Mouse (Mus musculus) monocyte, adult 2 months (primary cell): ENCODE data around the gene Rpl36al.

Experiments
- DNase-seq, 2 experiments: peaks; one replicate each; pipeline ENCODE4 v3.0.0; 2022; ENCODE audit warnings: low spot score in 2 of 2, low read depth in 1 of 2

The Rpl36al gene

DNA sequence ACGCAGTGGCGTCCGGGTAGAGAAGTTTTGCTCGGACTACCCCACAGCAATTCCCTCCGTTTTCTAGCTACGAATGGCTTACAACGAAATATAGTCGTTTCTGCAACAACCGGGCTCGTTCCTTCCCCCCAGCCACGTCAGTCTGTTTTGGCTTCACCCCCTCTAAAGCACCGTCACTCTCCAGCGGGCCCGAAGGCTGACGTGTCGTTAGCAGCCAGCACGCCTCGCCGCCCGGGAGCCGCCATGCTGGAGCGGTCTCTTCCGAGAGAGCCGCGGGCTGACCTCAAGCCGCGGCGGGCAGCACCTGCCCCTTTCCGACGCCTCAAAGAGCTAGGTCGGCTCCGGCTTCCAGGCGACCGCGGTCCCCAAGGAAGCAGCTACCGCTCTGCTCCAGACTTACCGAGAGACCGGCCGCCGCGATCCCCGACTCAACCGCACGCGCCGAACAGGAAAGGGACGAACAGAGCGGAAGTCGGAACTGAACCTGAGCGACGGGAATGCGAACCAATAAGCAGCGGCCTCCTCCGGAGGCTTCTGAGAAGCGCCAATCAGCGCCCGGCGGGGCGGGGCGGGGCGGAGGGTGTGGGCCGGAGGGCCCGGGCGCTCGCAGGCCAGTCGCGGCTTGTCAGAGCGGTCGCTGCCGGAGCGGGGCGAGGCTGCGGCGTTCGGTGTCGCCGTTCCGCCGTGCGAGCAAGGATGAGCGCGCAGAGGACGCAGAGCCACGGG, at the start of gene Rpl36al, which contains the start of gene Mgat2:
TSS of gene Rpl36al (minus strand) at position 501 of the 726 bp plus-strand sequence.
TSS of gene Mgat2 (plus strand) at position 575 of the 726 bp plus-strand sequence.
- DNase-seq, result peak; percentile 89 to 94

DNA sequence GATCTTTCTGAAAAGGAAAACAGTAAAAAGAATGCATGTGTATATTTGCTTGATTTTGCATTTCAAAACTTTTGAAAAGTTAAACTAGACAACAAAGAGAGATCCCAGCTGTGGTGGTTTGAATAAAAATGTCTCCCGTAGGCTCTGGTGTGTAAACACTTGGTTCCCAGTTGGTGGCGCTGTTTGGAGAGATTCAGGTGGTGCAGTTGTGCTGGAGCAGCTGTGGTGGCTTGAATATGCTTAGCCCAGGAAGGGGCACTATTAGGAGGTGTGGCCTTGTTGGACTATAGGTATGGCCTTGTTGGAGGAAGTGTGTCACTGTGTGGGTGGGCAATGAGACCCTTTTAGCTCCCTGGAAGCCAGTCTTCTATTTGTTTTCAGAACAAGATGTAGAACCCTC, 45.4 kb upstream of the Rpl36al start:
- no peak for DNase-seq

DNA sequence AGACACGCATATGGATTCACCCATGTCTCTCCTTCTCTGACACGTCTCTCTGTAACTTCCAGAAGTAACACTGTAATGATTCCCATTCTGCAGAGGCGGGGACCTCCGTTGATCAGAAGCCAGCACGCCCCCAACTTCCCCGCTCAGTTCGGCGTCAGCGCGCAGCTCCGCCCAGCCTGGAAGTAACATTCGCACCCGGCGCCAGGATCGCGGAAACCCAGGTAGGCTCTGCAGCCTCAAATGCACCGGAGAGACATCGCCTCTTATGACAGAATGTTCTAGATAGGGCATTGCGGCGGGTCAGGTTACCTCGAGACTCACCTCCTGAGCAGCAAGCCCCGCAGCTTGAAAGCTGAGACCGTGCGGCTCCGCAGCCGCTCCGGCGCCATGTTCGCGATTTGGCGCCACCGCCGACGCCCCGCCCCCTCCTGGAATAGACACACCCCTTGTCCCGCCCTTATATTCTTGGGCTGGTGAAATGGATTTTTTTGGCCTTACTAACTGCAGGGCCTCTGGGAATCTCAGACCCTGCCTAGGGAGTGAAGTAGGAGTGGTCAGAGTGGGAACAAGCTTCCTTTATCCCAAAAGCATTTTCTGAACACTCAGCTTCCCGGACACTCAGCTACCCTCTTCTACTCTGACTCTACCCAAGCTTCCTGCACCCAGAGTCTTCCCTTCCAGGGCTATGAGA, 44.0 kb upstream of the Rpl36al start, which contains the start of gene Pole2:
TSS of gene Pole2 (minus strand) at position 420 of the 691 bp plus-strand sequence.
- DNase-seq, result peak; percentile 48 to 73

DNA sequence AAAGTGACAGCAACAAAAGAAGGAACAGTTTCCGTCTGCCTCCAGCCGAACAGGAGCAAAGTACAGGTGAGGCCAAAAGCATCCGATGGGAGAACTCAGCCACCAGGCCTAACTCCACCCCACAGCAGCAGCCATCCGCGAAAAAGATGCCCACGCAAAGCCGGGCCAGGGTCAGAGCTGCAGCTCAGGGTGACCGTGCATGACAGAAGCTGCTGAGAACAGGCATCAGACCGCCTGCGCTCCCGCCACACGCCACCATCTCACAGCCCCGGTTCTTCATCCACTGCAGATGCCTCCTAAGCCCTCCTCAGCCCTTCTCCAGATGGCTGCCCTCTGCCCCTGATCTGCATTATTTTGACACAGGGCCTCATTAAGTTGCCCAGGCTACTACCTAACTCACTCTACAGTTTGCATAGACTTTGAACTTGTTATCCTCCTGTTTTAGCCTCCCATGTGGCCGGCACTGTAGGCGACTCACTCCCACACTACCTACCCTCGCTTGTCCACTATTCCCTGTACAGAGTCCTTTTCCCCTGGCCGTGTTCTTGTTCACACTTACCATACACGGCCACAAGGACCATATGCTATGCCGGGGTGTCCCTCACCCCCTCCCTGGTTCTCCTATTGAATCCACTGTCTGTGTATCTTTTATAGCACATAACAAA, 36.9 kb upstream of the Rpl36al start:
- DNase-seq, result no peak

DNA sequence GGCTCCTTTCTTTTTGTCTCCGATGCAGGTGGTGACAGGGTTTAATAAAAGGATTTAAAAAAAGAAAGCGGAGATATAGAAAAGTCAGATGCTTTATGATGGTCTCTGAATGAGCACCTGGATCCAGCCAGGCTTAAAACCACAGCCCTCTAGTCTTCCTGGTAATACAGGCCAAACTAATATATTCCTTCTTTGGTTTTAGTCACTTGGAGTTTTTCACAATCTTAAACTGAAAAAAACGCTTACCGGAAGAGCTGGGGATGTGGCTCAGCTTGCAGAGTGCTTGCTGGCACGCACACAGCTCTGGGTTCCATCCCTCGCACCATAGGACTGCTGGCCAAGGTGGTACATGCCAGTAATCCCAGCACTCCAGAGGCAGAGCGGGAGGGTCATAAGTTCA, 32.7 kb upstream of the Rpl36al start:
- no peak for DNase-seq

DNA sequence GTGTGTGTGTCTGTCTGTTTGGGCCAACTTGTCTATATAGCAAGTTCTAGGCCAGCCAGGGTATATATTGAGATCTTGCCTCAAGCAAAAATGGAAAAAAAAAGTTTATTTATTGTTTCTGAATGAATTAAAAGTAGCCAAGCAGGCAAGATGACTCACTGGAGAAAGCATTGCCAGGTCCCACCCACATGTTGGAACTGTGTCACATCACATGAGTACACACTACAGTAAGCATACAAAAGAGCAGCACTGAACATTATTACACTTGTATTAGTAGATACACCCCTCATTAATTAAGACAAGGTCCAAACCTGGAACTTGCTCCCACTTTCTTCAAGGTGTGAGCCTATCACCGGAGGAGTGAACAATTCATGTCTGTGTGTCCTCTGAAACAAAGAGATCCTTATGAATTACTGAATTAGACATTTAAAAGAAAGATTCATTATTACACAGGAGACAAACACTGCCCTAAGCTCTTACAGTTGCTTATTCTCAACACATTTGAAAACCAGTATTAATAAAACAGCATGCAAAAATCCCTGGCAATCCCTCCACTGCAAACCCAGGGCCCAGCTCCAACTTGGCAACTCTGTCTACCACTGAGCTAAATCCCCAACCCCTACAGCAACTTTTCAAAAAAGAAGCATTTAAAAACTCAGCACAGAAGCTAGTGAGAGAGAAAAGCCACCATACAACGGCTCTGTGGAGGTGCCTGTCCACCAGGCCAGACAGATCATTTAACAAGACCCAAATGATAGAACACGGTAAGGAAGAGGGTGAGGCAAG, 31.3 kb upstream of the Rpl36al start:
- no peak for DNase-seq

DNA sequence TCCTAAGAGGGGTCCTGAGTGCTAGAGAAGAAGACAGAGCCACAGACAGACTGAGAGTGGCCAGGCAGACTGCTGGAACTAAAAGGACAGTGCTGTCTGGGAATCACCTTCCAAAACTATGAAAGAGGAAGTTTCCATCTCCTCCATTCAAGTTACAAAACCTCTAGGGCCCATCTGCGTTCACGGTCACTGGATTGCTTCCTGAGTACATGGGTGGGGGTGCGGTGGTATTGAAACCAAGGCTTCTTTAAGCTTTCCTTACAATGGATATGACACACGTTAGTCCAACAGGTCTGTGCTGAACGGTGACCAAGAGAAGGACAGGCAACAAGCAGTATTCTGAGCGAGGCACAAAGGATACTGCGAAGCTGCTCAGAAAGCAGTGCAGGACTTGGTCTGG, 30.5 kb upstream of the Rpl36al start:
- DNase-seq, result no peak

DNA sequence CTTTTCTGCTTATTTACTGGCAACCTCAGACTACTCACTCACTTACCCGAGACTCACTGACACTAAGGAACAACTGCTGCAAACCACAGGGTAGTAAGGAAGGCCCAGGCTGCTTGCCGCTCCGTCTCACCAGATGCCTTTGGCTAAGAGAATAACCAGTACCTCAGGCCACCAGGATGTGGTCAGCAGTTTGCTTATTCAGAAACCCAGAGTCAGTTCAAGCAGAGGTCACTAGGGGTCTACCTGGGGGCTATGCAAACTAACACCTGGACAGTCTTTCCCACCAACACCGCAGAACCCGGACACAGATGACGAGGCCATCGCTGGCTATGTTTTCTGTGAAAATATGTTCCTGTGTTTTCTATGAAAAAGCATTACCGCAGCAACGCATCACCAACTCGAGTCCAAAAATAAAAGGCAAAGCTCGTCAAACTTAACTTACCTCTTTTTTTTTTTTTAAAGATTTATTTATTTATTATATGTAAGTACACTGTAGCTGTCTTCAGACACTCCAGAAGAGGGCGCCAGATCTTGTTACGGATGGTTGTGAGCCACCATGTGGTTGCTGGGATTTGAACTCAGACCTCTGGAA, 29.4 kb upstream of the Rpl36al start:
- DNase-seq, result no peak

DNA sequence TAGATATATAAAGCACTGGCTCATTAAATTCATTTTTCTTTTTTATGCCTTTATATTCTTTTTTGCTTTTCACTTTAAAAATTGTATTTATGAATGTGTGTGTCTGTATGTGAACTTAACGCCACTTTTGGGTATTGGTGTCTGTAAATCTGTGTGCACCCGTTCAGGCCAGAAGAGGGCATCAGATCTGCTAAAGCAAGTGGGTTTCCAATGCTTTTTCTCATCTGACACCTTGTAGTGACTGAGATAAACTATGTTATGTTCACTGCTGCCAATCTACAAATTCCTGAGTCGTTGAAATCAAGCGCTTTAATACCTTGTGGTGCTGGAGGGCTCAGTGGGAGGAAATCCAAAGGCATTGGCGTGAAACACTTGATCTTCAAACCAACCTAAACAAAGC, 27.2 kb upstream of the Rpl36al start:
- DNase-seq, result no peak

DNA sequence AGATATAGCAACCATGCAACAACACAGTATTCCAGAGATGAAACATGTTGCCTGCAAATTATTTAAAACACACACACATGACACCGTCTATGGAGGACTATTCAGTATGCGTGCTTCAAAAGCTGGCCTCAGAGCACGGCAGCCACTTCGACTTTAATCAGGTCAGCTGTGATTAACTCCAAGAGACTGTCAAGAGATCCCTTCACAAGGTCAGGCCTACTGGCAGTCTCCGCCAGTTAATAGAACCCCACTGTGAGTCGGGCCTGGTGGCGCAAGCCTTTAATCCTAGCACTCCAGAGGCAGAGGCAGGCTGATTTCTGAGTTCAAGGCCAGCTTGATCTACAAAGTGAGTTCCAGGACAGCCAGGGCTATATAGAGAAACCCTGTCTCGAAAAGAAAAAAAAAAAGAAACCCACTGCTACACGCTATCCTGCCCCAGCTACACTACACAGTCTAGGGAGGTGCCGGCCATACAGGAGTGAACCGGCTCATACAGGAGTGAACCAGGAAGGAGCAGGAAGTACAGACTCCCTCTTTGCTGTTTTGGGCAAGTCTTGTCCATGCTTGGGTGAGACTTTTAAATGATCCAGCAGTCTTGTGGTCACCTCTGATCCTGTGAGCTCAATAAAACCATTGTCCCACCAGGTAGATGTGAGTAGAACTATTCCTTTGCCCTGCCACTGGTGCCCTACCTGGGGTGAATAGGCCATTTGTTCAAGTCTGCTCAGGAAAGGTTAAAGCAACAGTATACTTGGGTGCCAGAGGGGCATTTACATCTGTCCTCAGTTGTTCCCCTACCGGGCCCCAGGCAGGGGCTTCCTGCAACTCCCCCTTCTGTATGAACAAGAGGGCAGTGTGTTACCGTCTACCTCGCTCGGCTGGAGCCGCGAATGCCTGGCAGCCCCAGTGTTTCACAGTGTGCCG, 26.4 kb upstream of the Rpl36al start:
- no peak for DNase-seq

DNA sequence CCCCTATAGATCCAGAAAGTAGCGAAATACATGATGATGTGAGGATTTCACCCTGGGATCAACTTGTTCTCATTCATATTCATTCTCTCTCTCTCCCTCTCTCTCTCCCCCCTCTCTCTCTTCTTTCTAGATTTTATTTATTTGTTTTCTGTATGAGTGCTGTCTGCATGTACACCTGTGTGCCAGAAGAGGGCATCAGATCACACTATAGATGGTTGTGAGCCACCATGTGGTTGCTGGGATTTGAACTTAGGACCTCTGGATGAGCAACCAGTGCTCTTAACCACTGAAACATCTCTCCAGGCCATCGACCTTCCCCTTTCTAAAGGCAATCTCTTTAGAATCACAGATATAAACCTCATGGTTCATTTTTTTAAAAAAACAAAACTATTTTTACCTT, 24.6 kb upstream of the Rpl36al start:
- DNase-seq, result no peak

DNA sequence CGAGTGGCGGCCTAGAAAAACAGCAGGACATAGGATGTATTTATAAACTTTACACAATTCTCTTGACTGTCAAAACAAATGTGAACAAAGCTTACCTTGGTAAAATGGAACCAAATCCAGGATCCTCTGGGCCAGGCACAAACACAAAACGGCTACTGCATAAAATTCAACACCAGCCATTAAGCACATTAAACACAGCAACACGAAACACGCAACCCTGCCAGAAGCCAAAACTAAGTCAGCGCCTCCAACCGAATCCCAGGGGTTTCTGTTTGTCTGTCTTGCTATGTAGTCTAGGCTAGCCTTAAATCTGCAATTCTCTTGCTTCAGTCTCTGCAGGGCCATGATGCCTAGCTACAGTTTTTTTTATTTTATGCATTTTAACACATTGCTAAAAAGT, 24.0 kb upstream of the Rpl36al start:
- no peak for DNase-seq

DNA sequence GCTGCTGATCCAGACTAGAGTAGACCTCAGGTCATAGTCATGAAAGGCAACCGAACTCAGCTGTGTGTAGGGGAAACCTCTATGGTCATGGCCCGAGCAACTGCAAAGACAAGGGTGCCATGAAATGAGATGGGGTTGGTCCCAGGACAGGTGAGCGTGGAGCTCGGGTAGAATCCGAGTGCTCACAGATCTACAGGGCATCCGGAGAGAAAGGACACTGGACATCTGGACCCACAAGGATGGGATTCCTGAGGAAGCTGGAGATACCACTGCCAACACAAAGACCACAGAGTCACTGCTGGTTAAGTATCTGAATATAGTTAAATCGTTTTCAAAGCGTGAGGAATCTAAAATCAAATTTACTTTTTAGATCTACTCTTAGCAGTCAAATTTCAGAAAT, 23.5 kb upstream of the Rpl36al start:
- DNase-seq, result no peak

DNA sequence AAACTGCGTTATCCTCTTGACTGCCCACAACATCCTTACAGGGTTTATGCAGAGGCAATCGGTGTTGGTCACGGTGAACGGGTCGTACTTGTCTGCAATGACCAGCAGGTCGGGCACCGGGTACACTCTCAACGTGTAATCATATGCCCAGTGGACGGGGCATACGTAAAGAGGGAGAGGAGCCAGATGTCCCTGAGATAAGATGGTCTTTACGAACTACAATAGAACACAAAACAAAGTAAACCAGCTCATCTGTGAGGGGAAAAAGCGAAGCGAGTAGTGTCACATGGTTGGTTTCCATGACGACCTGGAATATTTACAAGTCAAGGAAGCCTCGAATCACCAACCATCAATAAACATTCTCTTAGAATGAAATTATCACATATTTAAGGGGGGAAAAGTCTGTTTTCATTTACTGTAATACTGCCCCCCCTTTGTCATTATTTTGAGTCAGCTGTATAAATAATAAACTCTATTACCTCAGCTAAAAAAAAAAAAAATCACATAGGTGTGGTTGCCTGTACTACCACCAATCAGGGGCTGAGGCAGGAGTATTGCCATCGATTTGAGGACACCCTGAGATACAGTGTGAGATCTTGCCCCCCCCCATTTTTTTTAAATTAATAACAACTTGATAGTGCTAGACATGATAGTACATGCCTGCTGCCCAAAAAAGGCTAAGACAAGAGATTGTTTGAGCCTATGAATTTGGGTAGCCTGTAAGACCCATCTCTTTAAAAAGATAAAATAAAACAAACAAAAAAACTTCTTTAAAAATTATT, 20.4 kb upstream of the Rpl36al start, which contains the start of gene Gm49384:
TSS of gene Gm49384 (minus strand) at position 216 of the 782 bp plus-strand sequence.
- DNase-seq, result no peak

DNA sequence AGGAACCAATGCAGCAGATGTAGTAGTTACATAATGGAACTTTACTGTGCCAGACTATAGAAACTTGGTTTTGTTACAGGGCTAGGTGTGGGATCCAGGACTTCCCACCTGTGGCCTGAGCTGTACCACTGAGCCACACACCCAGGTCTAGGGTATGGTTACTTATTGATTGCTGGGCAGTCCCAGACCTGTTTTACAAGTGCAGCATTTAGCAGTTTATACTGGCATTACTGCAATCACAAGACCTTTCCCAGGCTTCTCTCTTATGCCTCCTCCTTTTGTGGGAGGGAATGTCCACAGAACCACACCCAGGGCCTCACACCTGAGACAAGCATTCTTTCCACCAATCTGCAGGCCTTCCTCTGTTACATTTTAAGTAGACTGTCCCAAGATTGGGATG, 15.1 kb upstream of the Rpl36al start:
- DNase-seq, result no peak

DNA sequence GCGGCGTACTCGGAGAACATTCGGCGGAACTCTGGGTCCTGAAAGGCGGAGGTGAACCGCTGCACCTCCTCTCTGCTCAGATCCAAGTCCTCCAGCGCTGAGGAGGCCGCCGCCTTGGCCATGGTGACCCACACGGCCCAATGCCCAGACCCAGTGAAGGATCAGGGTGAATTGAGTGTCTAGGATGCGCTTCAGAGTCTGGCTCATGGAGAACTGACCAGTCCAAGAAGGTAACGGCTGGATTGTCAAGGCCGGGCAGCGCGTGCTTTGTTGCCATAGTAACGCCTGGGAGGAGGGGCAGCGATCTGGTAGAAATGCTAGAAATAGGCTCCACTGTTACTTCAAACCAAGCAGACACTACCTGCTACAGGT, 14.3 kb upstream of the Rpl36al start, which contains the start of gene Dnaaf2:
TSS of gene Dnaaf2 (minus strand) at position 266 of the 372 bp plus-strand sequence.
- DNase-seq, result no peak

DNA sequence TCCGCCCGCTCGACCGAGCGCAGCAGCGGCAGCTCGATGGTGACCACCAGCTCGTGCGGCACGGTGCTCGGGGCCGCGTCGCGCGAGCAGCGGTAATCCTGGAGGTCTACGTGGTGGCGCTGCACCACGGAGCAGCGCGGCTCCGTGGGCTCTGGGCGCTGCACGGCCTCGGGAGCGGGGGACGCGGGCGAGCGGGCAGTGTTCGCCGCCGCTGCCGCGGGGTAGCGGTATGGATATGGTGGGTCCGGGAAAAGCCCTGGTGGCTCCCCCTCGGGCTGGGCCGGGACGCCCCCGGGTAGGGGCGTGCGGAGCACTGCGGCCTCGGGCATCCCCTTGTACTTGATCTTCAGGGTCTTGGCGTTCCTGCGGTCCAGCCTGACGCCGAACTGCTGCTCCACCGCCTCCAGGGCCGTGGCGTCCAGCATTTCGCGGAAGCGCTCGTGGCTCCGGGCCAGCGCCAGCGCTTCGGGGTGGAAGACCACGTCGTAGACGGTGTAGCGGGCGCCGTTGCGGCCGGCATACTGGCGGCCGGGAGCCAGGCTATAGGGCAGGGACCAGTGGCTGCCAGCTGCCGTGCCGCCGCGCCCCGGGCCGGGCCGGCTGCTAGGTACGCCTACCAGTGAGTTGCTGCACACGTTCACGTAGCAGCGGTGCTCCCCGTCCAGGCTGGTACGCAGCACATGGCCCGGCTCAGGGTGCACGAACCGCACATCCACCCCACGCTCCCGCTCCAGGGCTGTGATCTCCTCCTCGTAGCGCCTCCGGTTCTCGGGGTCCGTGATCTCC, 13.7 kb upstream of the Rpl36al start:
- peak in 1 of 2 experiments; percentile 41 for DNase-seq
